8 mouse cellular contexts compared by ENCODE assay signal in genomic region chr19:24897006-24897895, GRCm38 (mm10). TPM values are rescaled to one million over a fixed set of nuclear protein-coding genes. Genes with fewer than 3 reads are reported as not detected.
DNase-seq lines count a peak whose midpoint lies in the region; ATAC-seq lines count a peak whose summit lies in the region.
"Had no signal": no experiment of that assay in that cellular context is flagged by ENCODE, and none has a peak within 500 bp of the region (broad histone marks: within the 10 kb centered on the region; RNA-seq: fewer than 3 reads in every experiment).

No protein-coding gene starts in this region.

- H3K9me3 ChIP-seq in forebrain, embryonic 16.5 days (ENCODE audit: control insufficient read depth, low read length), result no peaks in the 10 kb centered on the region
- H3K9me3 ChIP-seq in liver, embryonic 12.5 days (replicated peaks), result no peaks in the 10 kb centered on the region
- H3K9me3 ChIP-seq: liver, embryonic 13.5 days had no signal

- H3K27ac ChIP-seq in forebrain, embryonic 16.5 days (ENCODE audit: low read length), result no peak overlapping the region
- no peak overlapping the region for H3K27ac ChIP-seq in liver, embryonic 12.5 days
- H3K27ac ChIP-seq: liver, embryonic 13.5 days had no signal

- no peak overlapping the region for H3K9ac ChIP-seq in forebrain, embryonic 16.5 days (replicated peaks; ENCODE audit: low read depth, low read length)
- H3K9ac ChIP-seq in liver, embryonic 12.5 days, result no peak overlapping the region
- H3K9ac ChIP-seq: liver, embryonic 13.5 days had no signal

- H3K27me3 ChIP-seq in forebrain, embryonic 16.5 days (replicated peaks; ENCODE audit: control insufficient read depth, insufficient read depth, low read length), result peaks cover 50% of the 10 kb centered on the region
- H3K27me3 ChIP-seq in liver, embryonic 12.5 days (replicated peaks), result peaks cover 73% of the 10 kb centered on the region

- 2% methylated on average over 57 of the region's 57 CpGs for WGBS in forebrain, embryonic 16.5 days
- 3% methylated on average over 57 of the region's 57 CpGs for WGBS in liver, embryonic 12.5 days (ENCODE audit: insufficient replicate concordance)

- H3K4me1 ChIP-seq in forebrain, embryonic 16.5 days (replicated peaks; ENCODE audit: control insufficient read depth, insufficient read depth, low read length), result peaks cover 22% of the 10 kb centered on the region
- peaks cover 14% of the 10 kb centered on the region; the same call in 1 of the 2 replicates for H3K4me1 ChIP-seq in liver, embryonic 12.5 days

- peak overlapping the region; percentile 13 for H3K4me3 ChIP-seq in forebrain, embryonic 16.5 days (replicated peaks; ENCODE audit: low read length)
- 0 out of 2 replicates have a peak overlapping the region, but pooled peaks have one; percentile 6 for H3K4me3 ChIP-seq in liver, embryonic 12.5 days
- H3K4me3 ChIP-seq: liver, embryonic 13.5 days had no signal

- DNase-seq in thymus, postnatal 4 days, result peak; percentile 21
- no peak for DNase-seq in thymus, postnatal 14 days
- no peak for DNase-seq in cerebellum, adult 11-12 months
- DNase-seq in thymus, adult 18-20 months, result no peak
- DNase-seq: liver, embryonic 13.5 days had no signal

- no peak for ATAC-seq in forebrain, embryonic 16.5 days
- no peak for ATAC-seq in liver, embryonic 12.5 days
- ATAC-seq in erythroblast, adult 5-6 weeks (replicated peaks; ENCODE audit: low FRiP score, poor library complexity, severe bottlenecking), result no peak

- peak overlapping the region; percentile 25 for H3K4me2 ChIP-seq in forebrain, embryonic 16.5 days (ENCODE audit: low read length)
- H3K4me2 ChIP-seq in liver, embryonic 12.5 days, result no peak overlapping the region
- H3K4me2 ChIP-seq: liver, embryonic 13.5 days had no signal

- no peaks in the 10 kb centered on the region for H3K36me3 ChIP-seq in forebrain, embryonic 16.5 days (ENCODE audit: control insufficient read depth, insufficient read depth)
- no peaks in the 10 kb centered on the region for H3K36me3 ChIP-seq in liver, embryonic 12.5 days
- H3K36me3 ChIP-seq: liver, embryonic 13.5 days had no signal

RNA-seq across cellular contexts. Expression of gene Foxd4, which starts 3.7 kb away (rescaled TPM):
- not detected in 2 replicates for polyA plus RNA-seq in forebrain, embryonic 16.5 days (2015; fragmentation: Nextera tagmentation; extraction: Ambion mirVana)
- not detected in 2 replicates for polyA plus RNA-seq in liver, embryonic 12.5 days (2016; fragmentation: Nextera tagmentation; extraction: Ambion mirVana)
- not detected in 2 replicates for total RNA-seq in erythroblast, adult 5-6 weeks (2015; ENCODE audit: low replicate concordance)
- total RNA-seq in erythroblast, adult 5-6 weeks (2017; ENCODE audit: low replicate concordance), result 0.14 TPM in 1 of 2 replicates, not detected in the other
- polyA plus RNA-seq: liver, embryonic 13.5 days had no signal

RNA-seq across cellular contexts. Expression of gene Gm10053, which starts 21.8 kb away (rescaled TPM):
- 203 and 230 TPM in 2 replicates for polyA plus RNA-seq in forebrain, embryonic 16.5 days (2015; fragmentation: Nextera tagmentation; extraction: Ambion mirVana)
- polyA plus RNA-seq in liver, embryonic 12.5 days (2016; fragmentation: Nextera tagmentation; extraction: Ambion mirVana), result 210 and 231 TPM in 2 replicates
- 45.9 and 72.7 TPM in 2 replicates for total RNA-seq in erythroblast, adult 5-6 weeks (2015; ENCODE audit: low replicate concordance)
- total RNA-seq in erythroblast, adult 5-6 weeks (2017; ENCODE audit: low replicate concordance), result 11.7 and 18.5 TPM in 2 replicates

RNA-seq across cellular contexts. Expression of gene Pgm5, which starts 35.6 kb away (rescaled TPM):
- 0.08 and 0.15 TPM in 2 replicates for polyA plus RNA-seq in forebrain, embryonic 16.5 days (2015; fragmentation: Nextera tagmentation; extraction: Ambion mirVana)
- polyA plus RNA-seq in liver, embryonic 12.5 days (2016; fragmentation: Nextera tagmentation; extraction: Ambion mirVana), result 0.39 and 0.62 TPM in 2 replicates
- 0.84 TPM in 1 of 2 replicates, not detected in the other for total RNA-seq in erythroblast, adult 5-6 weeks (2015; ENCODE audit: low replicate concordance)
- not detected in 2 replicates for total RNA-seq in erythroblast, adult 5-6 weeks (2017; ENCODE audit: low replicate concordance)
